Mouse (Mus musculus): Measurements from ENCODE around the gene Thsd7b. TPM values are rescaled to one million over a fixed set of nuclear protein-coding genes. Genes with fewer than 3 reads are reported as not detected.
A peak's percentile ranks its signal among the peaks of the same experiment; 100 is the strongest.

The Thsd7b gene
- polyA plus RNA-seq, 1 experiment from 2014 or later: 0.85 TPM

DNA sequence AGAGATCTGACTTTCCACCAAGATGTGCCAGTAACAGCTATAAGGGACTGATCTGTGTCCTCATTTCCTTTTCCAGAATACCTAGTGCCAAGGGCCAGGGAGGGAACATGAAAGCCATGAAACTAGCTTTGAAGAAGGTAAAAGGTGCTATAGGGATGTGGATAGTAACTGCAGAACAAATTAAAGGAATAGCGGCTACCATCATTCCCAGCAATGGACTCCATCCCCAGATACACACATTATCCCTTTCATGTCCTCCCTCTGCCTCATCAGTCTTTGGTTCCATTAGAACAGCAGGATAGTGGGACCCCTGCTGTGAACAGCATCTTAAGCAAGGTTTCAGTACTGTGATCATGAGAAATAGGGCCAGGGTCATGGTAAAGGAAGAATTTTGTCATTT, 485.9 kb downstream of the Thsd7b start:
- H3K27ac ChIP-seq (ENCODE audit: low read length): no peak overlapping the region
- no peaks in the 10 kb centered on the region for H3K36me3 ChIP-seq (ENCODE audit: control insufficient read depth, insufficient read depth, low read length)
- H3K4me1 ChIP-seq (replicated peaks; ENCODE audit: control insufficient read depth, insufficient read depth, low read length): no peaks in the 10 kb centered on the region
- no peak for ATAC-seq (ENCODE audit: low read depth)
- H3K4me3 ChIP-seq (ENCODE audit: low read length): no peak overlapping the region
- H3K9ac ChIP-seq (ENCODE audit: low read length): no peak overlapping the region
- H3K27me3 ChIP-seq (ENCODE audit: control insufficient read depth, insufficient read depth, low read depth, low read length): no peaks in the 10 kb centered on the region
- 81% methylated on average over 1 of the region's 1 CpGs for whole genome bisulfite sequencing
- H3K9me3 ChIP-seq (ENCODE audit: control insufficient read depth, low read length): no peaks in the 10 kb centered on the region
- H3K4me2 ChIP-seq (ENCODE audit: low read depth, low read length): no peak overlapping the region

DNA sequence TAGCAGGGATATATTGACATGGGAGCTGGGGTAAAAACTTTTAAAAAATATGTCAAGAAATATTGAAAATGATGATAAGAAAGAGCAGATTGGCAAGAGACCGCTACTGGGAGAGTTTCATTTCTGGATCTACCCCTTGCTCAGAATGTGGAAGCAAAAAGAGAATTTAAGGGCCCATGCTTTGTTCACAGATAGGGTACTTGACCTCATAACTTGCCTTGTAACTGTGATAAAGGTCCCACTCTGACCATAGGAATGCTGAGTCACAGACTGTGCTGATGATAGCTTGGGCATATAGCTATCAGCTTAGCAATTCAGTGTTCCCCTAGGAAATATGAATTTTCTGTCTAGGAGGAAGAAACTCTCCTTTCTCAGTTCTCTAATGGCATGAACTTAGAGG, 488.1 kb downstream of the Thsd7b start:
- H3K9ac ChIP-seq (ENCODE audit: low read length): no peak overlapping the region
- no peaks in the 10 kb centered on the region for H3K27me3 ChIP-seq (ENCODE audit: control insufficient read depth, insufficient read depth, low read depth, low read length)
- H3K9me3 ChIP-seq (ENCODE audit: control insufficient read depth, low read length): no peaks in the 10 kb centered on the region
- ATAC-seq (ENCODE audit: low read depth): no peak
- no peaks in the 10 kb centered on the region for H3K4me1 ChIP-seq (replicated peaks; ENCODE audit: control insufficient read depth, insufficient read depth, low read length)
- WGBS: 85% methylated on average over 1 of the region's 1 CpGs
- H3K27ac ChIP-seq (ENCODE audit: low read length): no peak overlapping the region
- no peak overlapping the region for H3K4me3 ChIP-seq (ENCODE audit: low read length)
- no peak overlapping the region for H3K4me2 ChIP-seq (ENCODE audit: low read depth, low read length)
- no peaks in the 10 kb centered on the region for H3K36me3 ChIP-seq (ENCODE audit: control insufficient read depth, insufficient read depth, low read length)

DNA sequence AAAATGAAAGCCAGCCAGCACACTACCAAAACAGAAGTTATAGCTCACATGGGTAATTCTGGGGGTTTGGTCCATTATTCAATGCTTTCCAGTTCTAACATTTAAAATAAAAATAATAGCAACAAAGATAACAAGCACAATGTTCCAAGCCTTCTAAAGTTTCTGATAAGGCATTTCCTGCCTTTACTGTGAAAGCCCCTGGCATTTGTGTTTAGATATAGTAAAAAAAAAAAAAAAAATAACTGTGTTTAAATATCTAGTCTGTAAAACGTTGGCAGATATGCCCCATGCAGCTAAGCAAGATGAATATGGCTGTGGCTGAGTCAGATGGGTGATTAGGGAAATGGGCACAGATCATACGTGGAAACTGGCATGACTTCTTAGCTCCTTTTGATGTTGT, 491.6 kb downstream of the Thsd7b start:
- WGBS: 40% methylated on average over 2 of the region's 2 CpGs
- H3K36me3 ChIP-seq (ENCODE audit: control insufficient read depth, insufficient read depth, low read length): no peaks in the 10 kb centered on the region
- no peak overlapping the region for H3K27ac ChIP-seq (ENCODE audit: low read length)

DNA sequence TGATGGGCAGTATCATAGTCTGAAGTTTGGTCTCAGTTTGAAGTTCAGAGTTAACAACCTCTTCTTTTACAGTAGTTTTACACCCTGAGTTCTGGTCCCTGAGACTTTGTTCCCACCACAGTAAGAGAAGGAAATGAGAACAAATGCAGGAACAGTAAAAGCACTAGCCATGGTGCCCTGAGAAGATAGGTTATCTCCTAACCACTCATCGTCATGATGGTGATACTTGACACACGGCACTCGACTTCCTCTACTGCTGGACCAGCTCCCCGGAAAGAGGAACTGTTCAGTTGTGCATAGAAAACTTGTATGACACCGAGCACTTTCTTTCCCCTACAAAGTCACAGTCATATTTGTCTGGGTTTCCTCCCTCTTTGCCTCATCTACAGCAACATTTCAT, 504.0 kb downstream of the Thsd7b start:
- no peak overlapping the region for H3K9ac ChIP-seq (ENCODE audit: low read length)
- H3K4me3 ChIP-seq (ENCODE audit: low read length): no peak overlapping the region
- ATAC-seq (ENCODE audit: low read depth): no peak
- H3K4me1 ChIP-seq (replicated peaks; ENCODE audit: control insufficient read depth, insufficient read depth, low read length): no peaks in the 10 kb centered on the region
- no peaks in the 10 kb centered on the region for H3K9me3 ChIP-seq (ENCODE audit: control insufficient read depth, low read length)
- no peaks in the 10 kb centered on the region for H3K27me3 ChIP-seq (ENCODE audit: control insufficient read depth, insufficient read depth, low read depth, low read length)
- WGBS: 71% methylated on average over 5 of the region's 5 CpGs
- H3K27ac ChIP-seq (ENCODE audit: low read length): no peak overlapping the region
- no peaks in the 10 kb centered on the region for H3K36me3 ChIP-seq (ENCODE audit: control insufficient read depth, insufficient read depth, low read length)
- H3K4me2 ChIP-seq (ENCODE audit: low read depth, low read length): no peak overlapping the region

More for the DNA sequence above, 491.6 kb downstream of the Thsd7b start:
- Histone ChIP-seq H3K9ac (ENCODE audit: low read length) (no peak overlapping the region), H3K27me3 (ENCODE audit: control insufficient read depth, insufficient read depth, low read depth, low read length) (no peaks in the 10 kb centered on the region), H3K9me3 (ENCODE audit: control insufficient read depth, low read length) (no peaks in the 10 kb centered on the region), H3K4me2 (ENCODE audit: low read depth, low read length) (no peak overlapping the region), H3K4me1 (replicated peaks; ENCODE audit: control insufficient read depth, insufficient read depth, low read length) (no peaks in the 10 kb centered on the region), H3K4me3 (ENCODE audit: low read length) (no peak overlapping the region)
- ATAC-seq (ENCODE audit: low read depth): no peak

GRCm38 (mm10) chr1:129779506-129779905, 506.4 kb downstream of the Thsd7b start:
- Histone ChIP-seq H3K4me3 (ENCODE audit: low read length) (no peak overlapping the region), H3K27me3 (ENCODE audit: control insufficient read depth, insufficient read depth, low read depth, low read length) (no peaks in the 10 kb centered on the region), H3K27ac (ENCODE audit: low read length) (no peak overlapping the region), H3K36me3 (ENCODE audit: control insufficient read depth, insufficient read depth, low read length) (no peaks in the 10 kb centered on the region), H3K9ac (ENCODE audit: low read length) (no peak overlapping the region), H3K4me2 (ENCODE audit: low read depth, low read length) (no peak overlapping the region), H3K4me1 (replicated peaks; ENCODE audit: control insufficient read depth, insufficient read depth, low read length) (no peaks in the 10 kb centered on the region), H3K9me3 (ENCODE audit: control insufficient read depth, low read length) (no peaks in the 10 kb centered on the region)
- ATAC-seq (ENCODE audit: low read depth): no peak
- WGBS: 34% methylated on average over 4 of the region's 4 CpGs

DNA sequence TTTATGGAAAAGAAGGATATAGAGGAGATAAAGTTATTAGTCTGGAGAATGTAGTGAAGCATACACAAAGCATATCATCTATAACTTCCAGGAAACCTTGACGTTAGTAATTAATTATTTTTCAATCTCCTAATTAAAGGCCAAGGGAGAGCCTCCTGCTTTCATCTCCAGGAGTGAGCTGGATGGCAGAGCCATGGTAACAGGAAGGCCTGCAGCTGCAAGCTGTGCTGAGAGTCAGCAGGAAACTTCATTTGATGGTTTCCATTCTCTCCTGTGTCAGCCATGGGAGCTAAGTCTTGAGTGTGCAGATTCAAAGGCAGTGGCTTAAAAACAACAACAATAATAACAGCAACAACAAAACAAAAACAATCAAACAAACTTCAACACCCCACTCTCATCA, 507.5 kb downstream of the Thsd7b start:
- no peak overlapping the region for H3K27ac ChIP-seq (ENCODE audit: low read length)
- H3K36me3 ChIP-seq (ENCODE audit: control insufficient read depth, insufficient read depth, low read length): no peaks in the 10 kb centered on the region
- H3K4me2 ChIP-seq (ENCODE audit: low read depth, low read length): no peak overlapping the region
- H3K4me1 ChIP-seq (replicated peaks; ENCODE audit: control insufficient read depth, insufficient read depth, low read length): no peaks in the 10 kb centered on the region
- H3K9ac ChIP-seq (ENCODE audit: low read length): no peak overlapping the region
- H3K27me3 ChIP-seq (ENCODE audit: control insufficient read depth, insufficient read depth, low read depth, low read length): no peaks in the 10 kb centered on the region
- WGBS: 60% methylated on average over 1 of the region's 1 CpGs
- no peak overlapping the region for H3K4me3 ChIP-seq (ENCODE audit: low read length)
- ATAC-seq (ENCODE audit: low read depth): no peak
- no peaks in the 10 kb centered on the region for H3K9me3 ChIP-seq (ENCODE audit: control insufficient read depth, low read length)

GRCm38 (mm10) chr1:129798519-129798918, 525.4 kb downstream of the Thsd7b start:
- H3K27ac ChIP-seq (ENCODE audit: low read length): no peak overlapping the region
- no peaks in the 10 kb centered on the region for H3K9me3 ChIP-seq (ENCODE audit: control insufficient read depth, low read length)
- H3K4me1 ChIP-seq (replicated peaks; ENCODE audit: control insufficient read depth, insufficient read depth, low read length): no peaks in the 10 kb centered on the region
- peak; percentile 65 for ATAC-seq (ENCODE audit: low read depth)
- H3K36me3 ChIP-seq (ENCODE audit: control insufficient read depth, insufficient read depth, low read length): no peaks in the 10 kb centered on the region
- no peak overlapping the region for H3K9ac ChIP-seq (ENCODE audit: low read length)
- H3K27me3 ChIP-seq (ENCODE audit: control insufficient read depth, insufficient read depth, low read depth, low read length): no peaks in the 10 kb centered on the region
- H3K4me3 ChIP-seq (ENCODE audit: low read length): no peak overlapping the region
- no peak overlapping the region for H3K4me2 ChIP-seq (ENCODE audit: low read depth, low read length)

DNA sequence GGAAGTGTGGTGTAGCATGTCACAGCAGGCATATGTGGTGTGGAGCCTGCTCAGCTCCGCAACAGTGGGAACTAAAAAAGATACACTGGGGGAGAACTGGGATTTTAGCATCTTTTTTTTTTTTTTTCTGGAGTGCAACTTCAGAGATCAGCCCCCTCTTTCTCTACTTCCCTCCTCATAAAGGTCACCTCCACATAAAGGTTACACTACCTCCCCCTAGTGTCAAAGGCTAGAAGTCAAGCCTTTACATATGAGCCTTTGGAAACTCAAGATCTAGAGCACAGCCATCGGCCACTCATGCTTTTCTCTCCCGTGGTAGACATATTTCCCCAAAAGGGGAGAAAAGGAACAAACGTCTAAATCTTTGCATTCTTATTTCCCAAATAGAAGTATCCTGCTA, 553.8 kb downstream of the Thsd7b start:
- no peak for ATAC-seq (ENCODE audit: low read depth)
- H3K9ac ChIP-seq (ENCODE audit: low read length): no peak overlapping the region
- H3K4me2 ChIP-seq (ENCODE audit: low read depth, low read length): no peak overlapping the region
- no peak overlapping the region for H3K27ac ChIP-seq (ENCODE audit: low read length)
- WGBS: 74% methylated on average over 4 of the region's 4 CpGs
- H3K4me3 ChIP-seq (ENCODE audit: low read length): no peak overlapping the region
- no peaks in the 10 kb centered on the region for H3K9me3 ChIP-seq (ENCODE audit: control insufficient read depth, low read length)
- no peaks in the 10 kb centered on the region for H3K36me3 ChIP-seq (ENCODE audit: control insufficient read depth, insufficient read depth, low read length)
- no peaks in the 10 kb centered on the region for H3K4me1 ChIP-seq (replicated peaks; ENCODE audit: control insufficient read depth, insufficient read depth, low read length)
- no peaks in the 10 kb centered on the region for H3K27me3 ChIP-seq (ENCODE audit: control insufficient read depth, insufficient read depth, low read depth, low read length)

- Histone ChIP-seq H3K4me1 (replicated peaks; ENCODE audit: control insufficient read depth, insufficient read depth, low read length) (no peaks in the 10 kb centered on the region), H3K27me3 (ENCODE audit: control insufficient read depth, insufficient read depth, low read depth, low read length) (no peaks in the 10 kb centered on the region), H3K36me3 (ENCODE audit: control insufficient read depth, insufficient read depth, low read length) (no peaks in the 10 kb centered on the region), H3K9me3 (ENCODE audit: control insufficient read depth, low read length) (no peaks in the 10 kb centered on the region), H3K4me3 (ENCODE audit: low read length) (no peak overlapping the region), H3K27ac (ENCODE audit: low read length) (no peak overlapping the region), H3K9ac (ENCODE audit: low read length) (no peak overlapping the region), H3K4me2 (ENCODE audit: low read depth, low read length) (no peak overlapping the region)
- WGBS: 18% methylated on average over 2 of the region's 2 CpGs
- ATAC-seq (ENCODE audit: low read depth): no peak
Measured at GRCm38 (mm10) chr1:129837324-129837723, 564.2 kb downstream of the Thsd7b start.

- no peak overlapping the region for H3K4me3 ChIP-seq (ENCODE audit: low read length)
- H3K4me1 ChIP-seq (replicated peaks; ENCODE audit: control insufficient read depth, insufficient read depth, low read length): no peaks in the 10 kb centered on the region
- H3K27me3 ChIP-seq (ENCODE audit: control insufficient read depth, insufficient read depth, low read depth, low read length): no peaks in the 10 kb centered on the region
- no peak overlapping the region for H3K4me2 ChIP-seq (ENCODE audit: low read depth, low read length)
- no peak overlapping the region for H3K27ac ChIP-seq (ENCODE audit: low read length)
- no peaks in the 10 kb centered on the region for H3K36me3 ChIP-seq (ENCODE audit: control insufficient read depth, insufficient read depth, low read length)
- WGBS: 16% methylated on average over 3 of the region's 3 CpGs
- H3K9ac ChIP-seq (ENCODE audit: low read length): no peak overlapping the region
- peak; percentile 76 for ATAC-seq (ENCODE audit: low read depth)
- no peaks in the 10 kb centered on the region for H3K9me3 ChIP-seq (ENCODE audit: control insufficient read depth, low read length)
Measured at GRCm38 (mm10) chr1:129837776-129838175, 564.7 kb downstream of the Thsd7b start.

All from lung, embryonic 16.5 days (tissue).